Mouse (Mus musculus): Measurements from ENCODE around the gene Lrrc74a.

Gene Lrrc74a

DNA sequence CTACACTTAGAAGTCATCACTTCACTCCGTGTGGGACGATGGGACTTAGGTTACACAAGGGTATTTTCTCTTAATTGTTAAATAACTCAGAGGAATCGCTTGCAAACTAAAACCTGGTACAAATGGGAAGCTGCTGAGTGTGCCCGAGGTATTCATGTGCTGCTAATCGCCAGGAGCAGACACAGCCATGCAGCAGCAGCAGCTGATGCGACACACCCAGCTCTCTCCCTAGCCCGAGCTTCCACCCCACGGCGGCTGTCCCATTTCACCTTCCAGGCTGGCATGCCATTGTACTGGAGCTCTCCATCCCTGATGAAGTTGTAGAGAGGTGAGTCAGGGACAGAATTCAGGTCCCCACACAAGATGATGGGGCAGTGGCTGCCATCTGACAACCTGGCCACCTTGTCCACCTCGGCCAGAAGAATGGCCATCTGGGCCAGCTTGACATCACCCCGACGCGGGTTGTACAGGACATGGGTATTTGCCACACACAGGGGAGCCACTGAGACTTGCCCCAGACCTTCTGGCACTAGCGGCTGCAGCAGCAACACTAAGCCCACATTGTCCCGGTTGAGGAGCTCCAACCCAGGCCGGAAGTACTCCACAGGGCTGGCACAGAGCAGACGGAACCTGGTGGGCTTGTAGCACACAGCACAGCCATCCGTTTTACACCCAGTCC, 14.1 kb upstream of the Lrrc74a start:
- no peak for DNase-seq (ENCODE audit: low read depth)

DNA sequence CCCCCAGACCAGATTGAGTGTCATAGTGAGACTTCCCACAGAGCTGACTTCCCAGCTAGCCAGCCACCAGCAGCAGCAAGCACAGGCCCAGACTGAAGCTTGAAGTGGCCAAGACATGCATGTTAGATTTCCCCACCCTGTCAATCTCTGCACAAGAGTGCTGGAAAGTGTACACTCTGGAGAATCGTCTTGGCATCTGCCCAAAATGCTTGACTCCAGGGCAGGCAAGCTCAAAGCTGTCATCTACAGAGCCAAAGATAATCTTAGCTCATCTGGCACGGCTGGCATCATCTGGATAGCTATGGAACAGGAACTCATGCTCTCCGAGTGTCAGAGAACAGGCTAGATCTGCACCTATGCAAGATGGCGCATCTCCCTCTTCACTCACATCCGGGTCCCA, 12.7 kb upstream of the Lrrc74a start:
- no peak for DNase-seq (ENCODE audit: low read depth)

DNA sequence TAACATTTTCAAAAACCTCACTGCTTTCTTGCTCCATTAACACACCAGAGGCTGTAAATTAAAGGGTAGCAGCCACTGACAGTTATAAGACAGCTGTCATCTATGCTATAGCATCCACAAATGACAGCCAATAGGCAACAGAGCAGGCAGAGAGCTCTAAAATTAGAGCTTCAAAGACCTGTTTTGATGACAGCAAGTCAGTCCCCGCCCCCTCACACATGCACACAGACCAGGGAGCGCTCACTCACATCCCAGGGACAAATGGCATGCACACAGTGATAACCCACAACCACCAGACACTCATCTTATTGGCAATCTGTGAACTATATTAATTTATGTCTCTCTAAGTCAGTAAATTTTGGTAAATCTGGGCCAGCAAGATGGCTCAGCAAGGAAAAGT, 9.9 kb upstream of the Lrrc74a start:
- DNase-seq (ENCODE audit: low read depth) = no peak

DNA sequence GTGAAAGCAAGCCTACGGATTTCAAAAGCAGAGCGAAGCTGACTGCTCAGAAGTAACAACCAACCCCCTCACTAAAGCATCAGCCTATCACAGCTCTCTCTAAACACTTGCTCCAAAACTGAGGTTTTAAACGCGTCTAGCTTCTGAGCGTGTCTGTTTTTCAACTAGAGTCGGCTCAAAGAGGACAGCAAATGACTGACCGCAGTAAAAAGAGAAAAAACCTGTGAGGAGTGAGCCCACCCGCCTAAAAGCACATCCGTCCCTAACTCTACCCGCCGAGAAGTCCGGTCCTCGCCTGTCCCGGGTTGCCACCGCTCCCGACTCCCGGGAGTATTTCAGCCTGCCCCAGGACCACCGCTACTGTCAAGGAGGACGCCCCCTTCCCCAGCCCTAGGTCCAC, 8.5 kb upstream of the Lrrc74a start:
- DNase-seq (ENCODE audit: low read depth) = no peak

DNA sequence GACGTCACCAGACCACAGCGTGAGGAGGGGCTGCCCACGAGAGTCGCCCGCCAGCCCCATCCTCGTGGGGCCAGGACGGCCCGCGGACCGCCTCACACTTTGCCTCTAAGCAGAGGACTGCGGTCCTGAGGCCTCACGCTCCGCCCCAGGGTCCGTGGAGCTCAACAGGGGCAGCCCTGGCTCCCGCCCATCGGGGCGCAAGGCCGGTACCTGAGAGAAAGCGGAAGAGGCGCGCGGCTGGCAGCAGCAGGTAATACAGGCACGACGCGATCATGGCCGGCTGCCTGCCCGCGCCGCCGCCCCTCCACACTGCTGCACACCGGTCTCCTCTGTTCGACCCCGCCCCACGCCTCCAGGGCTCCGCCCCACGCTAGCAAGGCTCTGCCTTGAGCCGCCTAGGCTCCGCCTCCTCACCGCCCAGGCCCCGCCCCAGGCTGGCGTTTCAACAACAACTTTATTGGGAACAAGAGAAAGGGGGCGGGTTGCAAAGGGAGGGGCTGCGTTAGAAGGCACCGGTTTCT, 8.0 kb upstream of the Lrrc74a start, which contains the start of gene Angel1:
Gene Angel1, minus strand, starts transcription at position 341 of the 521 bp plus-strand sequence.
- DNase-seq (ENCODE audit: low read depth) = no peak

DNA sequence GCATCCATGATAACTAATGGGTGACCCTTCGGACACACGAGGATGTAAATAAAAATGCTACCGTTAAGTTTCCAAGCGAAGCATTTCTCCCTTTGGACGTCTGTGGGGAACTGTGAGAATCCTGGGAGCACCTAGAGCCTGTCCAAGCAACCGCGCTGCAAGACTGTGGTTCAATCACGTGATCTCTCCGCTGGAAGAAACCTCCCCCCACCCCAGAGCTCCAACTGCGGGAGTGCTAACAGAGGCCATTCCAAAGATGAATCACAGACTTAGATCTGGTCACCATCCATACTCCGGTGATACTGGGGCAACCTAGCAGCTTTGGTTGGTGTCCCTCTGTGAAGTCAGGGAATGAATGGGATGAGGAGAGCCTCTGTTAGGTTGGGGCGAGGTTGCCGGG, 26.9 kb downstream of the Lrrc74a start:
- no peak for DNase-seq (ENCODE audit: low read depth)

DNA sequence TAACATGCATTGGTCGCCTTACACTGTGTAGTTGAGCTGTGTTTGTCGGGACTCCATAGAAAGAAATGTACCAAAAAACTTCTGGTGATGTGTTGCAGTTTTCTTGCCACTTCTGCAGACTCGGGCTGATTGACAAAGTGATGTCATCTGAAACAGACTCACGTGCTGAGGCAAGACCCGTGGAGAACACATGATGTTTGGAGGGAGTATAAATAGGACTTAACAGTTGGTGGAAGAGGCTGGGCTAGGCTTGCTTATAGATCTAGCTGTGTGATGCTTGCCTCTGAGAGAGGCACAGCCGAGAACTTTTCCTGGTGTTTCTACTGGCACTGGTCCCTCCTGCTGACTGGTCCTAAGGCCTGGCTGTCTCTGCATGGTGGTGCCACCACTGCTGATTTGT, 29.9 kb downstream of the Lrrc74a start:
- no peak for DNase-seq (ENCODE audit: low read depth)

DNA sequence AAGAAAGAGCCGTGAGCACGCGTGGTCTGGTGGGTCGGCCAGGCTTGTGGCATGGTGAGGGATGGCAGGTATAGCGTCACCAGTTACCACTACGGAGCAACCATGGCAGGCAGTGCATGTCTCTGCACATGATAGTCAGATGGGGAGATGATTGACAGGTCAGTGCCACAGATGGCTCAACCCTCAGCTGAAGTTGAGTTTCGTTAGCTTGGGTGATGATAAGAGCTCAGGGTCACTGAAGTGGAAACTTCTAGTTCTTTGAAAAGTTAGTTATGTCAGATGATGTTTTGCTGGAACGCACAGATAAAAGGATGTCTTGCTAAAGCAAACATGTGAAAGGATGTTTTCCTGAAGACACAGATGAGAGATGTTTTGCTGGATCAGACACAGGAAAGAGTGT, 32.3 kb downstream of the Lrrc74a start:
- no peak for DNase-seq (ENCODE audit: low read depth)

DNA sequence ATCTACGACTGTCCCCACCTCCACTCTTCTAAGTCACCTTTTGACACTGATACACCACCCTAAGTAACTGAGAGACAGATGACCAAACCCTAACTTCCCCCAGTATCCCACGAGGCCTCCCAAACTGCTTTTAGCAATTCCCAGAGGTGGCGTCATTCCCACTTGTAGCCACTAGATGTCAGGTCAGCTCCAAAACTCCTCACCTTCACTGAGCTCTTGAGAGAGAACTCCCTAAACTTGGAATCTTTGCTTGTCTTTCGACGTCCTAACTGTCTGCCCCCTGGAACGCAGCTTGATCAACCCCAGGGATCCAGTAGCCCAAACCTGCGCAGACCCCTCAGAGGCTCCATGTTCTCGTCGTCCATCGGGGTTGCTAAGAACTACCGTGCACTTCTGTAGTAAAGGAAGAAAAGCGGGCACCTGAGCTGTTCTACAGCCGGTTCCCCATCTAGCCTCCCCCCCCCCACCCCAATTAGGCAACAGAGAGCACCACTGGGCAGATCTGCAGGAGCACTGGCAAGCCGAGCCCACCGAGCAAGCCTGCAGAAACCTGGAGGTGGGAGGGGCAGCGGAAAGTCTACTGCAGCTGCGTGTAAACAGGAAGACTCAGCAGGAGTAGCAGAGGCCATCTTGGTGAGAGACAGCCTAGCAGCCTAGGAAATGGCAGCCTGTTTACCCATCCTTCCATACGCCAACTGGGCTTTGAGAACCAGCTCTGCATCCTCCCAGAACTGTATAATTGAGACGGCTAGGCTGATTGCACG, 33.9 kb downstream of the Lrrc74a start:
- peak; percentile 60 for DNase-seq (ENCODE audit: low read depth)

DNA sequence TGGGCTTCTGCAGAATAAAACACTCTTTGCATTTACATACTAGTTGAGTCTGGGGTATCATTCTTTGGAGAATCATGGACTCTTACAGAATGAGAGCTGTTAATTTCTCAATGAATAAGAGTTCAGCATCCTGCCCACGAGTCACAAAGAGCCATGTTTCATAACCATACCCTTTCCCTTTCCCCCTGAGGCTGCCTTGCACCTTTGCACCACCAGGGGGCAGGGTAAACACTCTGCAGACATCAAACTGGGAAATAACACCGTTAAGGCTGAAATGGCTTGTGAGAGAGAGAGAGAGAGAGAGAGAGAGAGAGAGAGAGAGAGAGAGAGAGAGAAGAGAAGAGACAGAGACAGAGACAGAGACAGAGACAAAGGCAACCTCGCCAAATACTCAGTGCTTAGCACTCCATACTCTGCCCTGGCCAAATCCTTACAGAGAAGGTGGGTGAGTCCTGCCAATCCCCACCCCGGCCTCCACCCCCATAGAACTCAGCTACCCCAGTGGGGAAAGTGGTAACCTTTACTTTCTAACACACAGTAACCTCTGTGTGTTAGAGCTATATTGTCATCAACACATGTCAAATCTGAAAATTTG, 34.9 kb downstream of the Lrrc74a start:
- DNase-seq (ENCODE audit: low read depth) = peak; percentile 77

DNA sequence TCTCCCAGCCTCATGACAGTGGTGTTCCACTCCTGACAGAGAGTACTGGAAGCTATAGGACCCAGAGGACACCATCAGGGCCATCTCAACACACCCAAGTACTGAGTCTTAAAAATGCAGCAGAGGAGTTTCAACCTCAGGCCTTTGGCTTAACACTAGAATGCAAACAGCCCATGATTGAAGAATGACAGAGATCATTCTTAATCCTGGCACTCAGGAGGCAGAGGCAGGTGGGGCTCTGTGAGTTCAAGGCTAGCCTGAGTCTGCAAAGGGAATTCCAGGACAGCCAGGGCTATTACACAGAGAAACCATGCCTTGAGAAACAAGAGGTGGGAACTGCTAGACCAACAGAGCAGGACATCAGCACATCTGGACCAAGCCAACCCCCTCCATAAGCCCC, 35.6 kb downstream of the Lrrc74a start:
- no peak for DNase-seq (ENCODE audit: low read depth)

DNA sequence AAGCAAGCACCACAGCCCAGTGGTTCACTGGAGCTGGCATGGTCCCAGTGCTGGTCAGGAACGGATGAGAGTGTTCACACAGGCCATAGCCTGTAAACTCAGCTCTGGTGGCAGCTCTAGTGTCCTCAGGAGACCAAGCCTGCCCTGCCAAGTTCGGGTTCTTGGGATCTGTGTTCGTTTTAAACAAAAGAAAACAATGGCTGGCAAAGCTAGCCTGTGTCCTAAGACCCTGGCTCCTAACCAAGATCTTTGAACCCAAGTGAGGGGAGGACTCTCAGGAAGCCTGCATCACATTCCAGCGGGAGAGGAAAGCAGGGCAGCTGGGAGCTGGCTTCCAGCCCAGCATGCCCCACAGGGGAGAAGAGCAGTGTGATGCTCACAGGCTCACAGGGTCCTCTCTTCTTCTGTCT, 36.1 kb downstream of the Lrrc74a start:
- no peak for DNase-seq (ENCODE audit: low read depth)

DNA sequence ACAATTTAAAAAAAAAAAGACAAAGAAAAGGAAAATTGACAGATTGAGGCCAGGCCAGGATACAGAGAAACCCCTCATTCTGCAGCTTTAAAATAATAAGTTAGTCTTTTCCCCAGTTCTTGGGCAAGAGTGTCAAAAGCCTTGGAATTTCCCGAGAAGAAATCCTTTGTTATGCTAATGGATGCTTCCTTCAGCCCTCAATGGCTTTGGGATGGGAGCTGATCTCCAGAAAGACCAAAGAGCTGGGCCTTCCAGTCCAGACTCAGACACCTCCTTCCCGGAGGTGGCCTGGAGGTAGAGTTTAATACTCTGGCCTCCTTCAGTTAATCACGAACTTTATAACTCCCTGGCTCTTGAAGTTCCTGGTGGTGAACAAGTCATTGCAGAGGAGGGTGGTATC, 36.8 kb downstream of the Lrrc74a start:
- DNase-seq (ENCODE audit: low read depth) = no peak

DNA sequence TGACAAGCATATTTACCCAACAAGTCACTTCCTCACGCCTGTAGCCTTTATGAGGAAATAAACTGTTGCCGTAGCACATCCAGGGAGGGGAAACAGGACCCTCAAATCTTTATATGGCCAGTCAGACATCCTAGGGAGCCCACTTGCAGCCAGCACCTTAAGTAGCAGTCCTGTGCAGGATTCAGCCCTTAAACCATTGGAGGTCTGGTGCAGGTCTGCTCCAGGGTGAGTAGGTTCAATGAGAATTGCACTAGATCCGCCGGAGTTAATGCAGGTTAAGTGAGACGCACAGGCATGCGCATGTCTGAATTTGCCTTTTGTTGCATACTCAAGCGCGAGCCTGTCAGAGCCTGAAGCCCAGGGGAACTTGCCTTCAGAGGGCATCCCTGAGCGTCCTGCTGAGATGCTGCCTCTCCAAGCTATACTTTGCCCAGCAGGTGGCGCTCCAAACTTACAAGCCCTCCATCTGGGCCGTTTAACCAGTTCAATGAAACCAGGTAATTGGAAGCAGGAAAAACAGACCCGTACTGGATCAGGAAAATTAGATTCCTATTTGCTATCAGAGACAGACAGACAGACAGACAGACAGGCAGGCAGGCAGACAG, 37.8 kb downstream of the Lrrc74a start:
- peak; percentile 94 for DNase-seq (ENCODE audit: low read depth)

DNA sequence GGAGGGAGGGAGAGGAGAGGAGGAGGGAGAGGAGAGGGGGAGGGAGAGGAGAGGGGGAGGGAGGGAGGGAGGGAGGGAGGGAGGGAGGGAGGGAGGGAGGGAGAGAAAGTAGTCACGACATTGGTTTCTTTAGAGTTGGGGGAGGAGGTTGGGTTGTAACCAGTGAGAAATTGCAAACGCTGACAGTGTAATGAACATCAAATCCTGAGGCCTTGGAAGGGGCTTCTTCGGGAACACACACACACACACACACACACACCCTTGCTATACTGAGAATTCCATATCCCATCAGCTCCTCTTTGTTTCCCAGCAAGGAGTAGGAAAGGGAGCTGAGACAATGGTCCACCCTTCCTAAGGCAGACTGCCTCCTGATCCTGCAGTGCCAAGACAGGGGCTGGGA, 38.4 kb downstream of the Lrrc74a start:
- no peak for DNase-seq (ENCODE audit: low read depth)

DNA sequence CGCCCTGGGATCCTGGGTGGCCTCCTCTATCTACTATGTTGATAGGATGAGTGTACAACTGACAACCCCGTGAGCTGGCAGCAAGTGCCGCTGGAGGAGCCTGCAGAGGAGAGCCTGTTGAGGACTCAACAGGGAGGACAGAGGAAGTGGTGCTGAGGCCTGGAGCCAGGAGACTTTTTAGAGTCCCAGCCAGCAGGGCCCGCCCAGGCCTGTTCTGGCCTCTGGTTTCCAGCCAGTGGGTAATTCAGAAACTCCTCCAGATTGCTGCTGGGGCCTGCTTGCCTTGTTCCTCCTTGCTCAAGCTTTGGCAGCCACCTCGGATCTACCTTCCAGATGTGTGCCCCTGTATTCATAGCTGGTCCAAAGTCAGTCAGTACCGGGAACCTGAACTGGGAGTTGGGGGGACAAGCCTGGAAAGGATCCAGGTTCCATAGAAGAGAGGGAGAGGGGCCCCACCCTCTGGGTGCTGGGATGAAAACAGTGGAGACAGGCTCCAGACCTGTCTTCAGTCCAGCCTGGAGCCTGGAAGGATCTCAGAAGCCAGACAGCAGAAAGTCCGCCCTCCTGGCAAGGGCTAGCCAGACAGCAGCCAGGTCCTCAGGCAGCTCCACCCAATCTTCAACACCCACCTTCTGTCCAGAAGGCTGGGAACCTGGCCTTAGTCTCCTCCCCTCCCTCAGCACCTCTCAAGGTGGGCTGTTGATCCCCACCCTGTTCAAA, 41.6 kb downstream of the Lrrc74a start:
- DNase-seq (ENCODE audit: low read depth) = no peak

DNA sequence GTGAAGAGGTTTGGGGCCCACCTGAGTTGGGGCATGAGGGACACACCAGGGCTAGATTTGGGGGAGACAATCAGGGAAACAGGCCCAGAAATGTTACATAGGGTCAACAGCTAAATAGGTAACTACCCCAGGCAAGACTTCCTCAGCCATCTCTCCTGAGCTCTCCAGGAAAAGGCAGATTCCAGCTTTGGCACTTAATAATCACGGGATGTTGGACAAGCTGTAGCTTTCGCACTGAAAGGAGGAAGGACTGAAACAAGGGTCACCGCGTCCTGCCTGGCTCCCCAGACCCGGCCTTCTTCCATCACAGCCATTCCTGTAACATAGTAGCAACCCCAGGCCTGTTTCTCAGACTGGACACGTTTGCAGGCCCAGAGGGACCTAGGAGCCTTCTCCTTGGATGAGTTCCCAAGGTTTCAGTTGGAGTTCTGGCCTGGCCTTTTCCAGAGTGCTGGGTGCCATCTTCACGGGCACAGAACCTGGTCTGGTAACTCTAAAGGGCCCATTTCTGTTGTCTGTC, 42.2 kb downstream of the Lrrc74a start:
- no peak for DNase-seq (ENCODE audit: low read depth)

DNA sequence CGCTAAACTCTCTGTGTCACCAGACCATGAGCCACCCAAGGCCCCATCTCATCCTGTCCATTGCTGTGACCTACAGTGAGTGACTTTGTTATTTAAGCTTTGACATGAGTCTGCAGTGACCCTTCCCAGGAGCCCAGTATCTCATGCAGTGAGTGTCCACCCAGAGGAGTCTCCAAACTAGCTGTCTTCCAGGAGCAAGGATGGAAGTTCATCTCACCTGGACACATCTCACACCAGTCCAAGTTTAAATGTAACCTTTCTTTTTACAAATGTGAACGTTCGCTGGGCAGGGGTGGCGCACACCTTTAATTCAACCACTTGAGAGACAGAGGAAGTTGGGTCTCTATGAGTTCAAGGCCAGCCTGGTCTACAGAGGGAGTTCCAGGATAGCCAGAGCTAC, 44.4 kb downstream of the Lrrc74a start:
- no peak for DNase-seq (ENCODE audit: low read depth)

DNA sequence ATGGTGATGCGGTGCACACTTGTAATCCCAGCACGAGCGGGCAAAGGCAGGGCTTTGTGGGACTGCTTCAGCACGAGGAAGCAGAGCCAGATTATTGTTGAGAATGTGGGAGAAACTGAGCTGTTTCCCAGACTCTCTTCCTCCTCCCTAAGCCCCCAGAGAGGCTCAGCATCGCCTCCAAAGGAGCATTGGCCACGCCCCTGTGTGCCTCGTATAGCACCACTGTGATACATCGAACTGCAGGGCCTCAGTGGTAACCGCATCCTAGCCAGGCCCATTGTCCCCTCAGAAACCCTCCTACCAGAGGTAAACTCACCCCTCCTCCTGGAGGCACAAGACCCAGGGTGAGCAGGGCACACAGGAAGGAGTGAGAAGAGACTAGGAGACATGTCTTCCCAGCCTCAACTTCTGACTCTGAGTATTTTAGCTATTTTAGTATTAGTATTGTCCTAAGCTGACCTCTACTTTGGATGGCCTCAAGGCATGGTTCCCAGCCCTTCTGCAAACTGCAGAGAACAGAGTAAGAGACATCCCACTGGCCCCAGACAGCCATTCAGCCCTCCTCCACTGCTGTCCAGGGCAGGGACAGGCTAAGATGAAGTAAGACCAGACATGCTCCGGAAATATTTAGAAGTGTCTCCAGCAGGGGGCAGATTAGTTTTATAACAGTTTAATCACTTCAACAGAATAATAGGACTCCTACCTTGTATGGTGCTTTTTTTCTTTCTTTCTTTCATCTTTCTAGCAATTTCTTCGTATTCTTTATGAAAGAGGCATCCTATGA, 45.2 kb downstream of the Lrrc74a start:
- peak; percentile 82 for DNase-seq (ENCODE audit: low read depth)

DNA sequence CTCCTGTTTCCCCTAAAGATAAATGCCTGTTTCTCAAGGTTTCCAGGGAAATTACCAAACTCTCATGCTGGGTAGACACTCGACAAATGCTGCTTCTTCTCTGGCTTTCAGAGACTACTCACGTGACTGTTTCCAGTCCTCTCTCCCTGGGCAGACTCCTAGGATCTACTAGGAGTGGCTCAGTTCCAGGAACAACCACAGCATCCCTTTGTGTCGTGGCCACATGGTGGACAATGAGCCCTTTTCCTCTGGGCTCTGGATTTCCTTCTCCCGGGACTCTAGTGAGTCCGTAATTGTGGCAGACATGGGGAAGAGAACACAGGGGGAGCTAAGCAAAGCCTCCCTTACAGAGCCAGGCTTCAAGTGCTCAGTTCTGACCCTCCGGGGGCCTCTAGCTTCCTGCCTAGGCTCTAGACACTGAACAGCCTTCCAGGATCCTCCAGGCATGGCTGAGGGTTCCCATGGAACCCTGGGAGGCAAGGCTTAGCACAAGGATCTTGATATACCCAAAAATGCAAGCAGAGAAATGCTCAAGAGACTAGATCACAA, 47.6 kb downstream of the Lrrc74a start:
- no peak for DNase-seq (ENCODE audit: low read depth)

Data from 416B (cell line).